Mouse (Mus musculus): ENCODE measurements around the gene Pum2. TPM values are rescaled to one million over a fixed set of nuclear protein-coding genes. Genes with fewer than 3 reads are reported as not detected.
A peak's percentile ranks its signal among the peaks of the same experiment; 100 is the strongest.
"Not testable (repeated sequence)": the region's sequence is repeated elsewhere in the genome, so short reads cannot be mapped to it uniquely, and the experiment has no call there.

The Pum2 gene
- polyA plus RNA-seq, 1 experiment from 2014 or later: 39.7 TPM

DNA sequence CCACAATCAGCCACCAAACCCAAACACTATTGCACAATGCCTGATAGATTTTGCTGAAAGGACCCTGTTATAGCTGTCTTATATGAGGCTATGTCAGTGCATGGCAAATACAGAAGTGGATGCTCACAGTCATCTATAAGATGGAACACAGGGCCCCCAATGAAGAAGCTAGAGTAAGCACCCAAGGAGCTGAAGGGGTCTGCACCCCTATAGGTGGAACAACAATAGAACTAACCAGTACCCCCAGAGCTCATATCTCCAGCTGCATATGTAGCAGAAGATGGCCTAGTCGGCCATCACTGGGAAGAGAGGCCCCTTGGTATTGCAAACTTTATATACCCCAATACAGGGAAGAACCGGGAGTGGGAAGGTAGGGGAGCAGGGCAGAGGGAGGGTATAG lies 33.7 kb upstream of the Pum2 start:
- not testable (repeated sequence) for ATAC-seq (ENCODE audit: insufficient number of reproducible peaks, insufficient read depth, low FRiP score, low read depth); H3K4me1 ChIP-seq (ENCODE audit: control insufficient read depth in 2 of 2, insufficient read depth in 2 of 2, low read length in 2 of 2); H3K9me3 ChIP-seq (ENCODE audit: control insufficient read depth, low read length); H3K27me3 ChIP-seq (ENCODE audit: control insufficient read depth, insufficient read depth, low read length); H3K36me3 ChIP-seq (ENCODE audit: control insufficient read depth, insufficient read depth, low read length); H3K27ac ChIP-seq (replicated peaks in 1 of 2; ENCODE audit: control insufficient read depth in 1 of 2, insufficient read depth in 1 of 2, low read depth in 2 of 2, low read length in 2 of 2)
- WGBS: 10% methylated on average over 2 of the region's 2 CpGs
- Histone ChIP-seq H3K9ac (ENCODE audit: low read length) (peak overlapping the region; percentile 51; the same call in 1 of the 2 replicates), H3K4me2 (ENCODE audit: low read length) (peak overlapping the region; percentile 67), H3K4me3 (ENCODE audit: control insufficient read depth in 1 of 2, insufficient read depth in 1 of 2, low read depth in 1 of 2, low read length in 2 of 2) (peak overlapping the region; percentile 40 to 68; a peak in 3 of 4 replicates)

DNA sequence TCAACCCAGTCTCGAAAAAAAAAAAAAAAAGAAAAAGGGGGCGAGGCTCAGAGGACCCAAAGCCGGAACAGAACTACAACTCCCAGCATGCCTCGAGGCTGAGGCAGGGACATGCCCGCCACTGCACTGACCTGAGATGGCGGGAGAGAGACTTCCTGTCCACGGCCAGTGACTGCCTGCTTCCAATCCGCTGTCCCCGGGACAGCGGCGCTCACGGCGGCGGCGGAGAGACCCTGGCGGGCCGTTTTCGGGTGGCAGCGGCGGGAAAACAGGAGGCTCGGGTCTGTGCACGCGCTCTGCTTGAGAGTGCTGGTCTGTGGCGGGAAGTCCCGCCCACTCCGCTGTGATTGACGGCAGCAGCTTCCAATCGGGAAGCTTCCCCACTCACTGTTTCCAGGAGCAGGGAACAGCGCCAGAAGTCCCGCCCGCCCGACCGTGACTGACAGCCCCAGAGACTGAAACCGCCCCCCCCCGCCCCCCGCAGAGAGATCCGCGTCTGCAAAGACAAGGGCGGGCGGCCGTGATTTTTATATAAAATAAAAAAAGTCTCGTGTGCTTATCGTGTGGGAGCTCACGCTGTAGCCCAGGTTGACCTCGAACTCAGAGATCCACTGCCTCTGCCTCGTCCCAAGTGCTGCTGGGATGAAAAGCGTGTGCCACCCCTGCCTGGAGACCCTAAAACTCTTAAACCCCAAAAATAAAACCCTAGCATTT lies 33.1 kb upstream of the Pum2 start:
- peak overlapping the region; percentile 69 for H3K4me2 ChIP-seq (ENCODE audit: low read length)
- no peaks in the 10 kb centered on the region for H3K27me3 ChIP-seq (ENCODE audit: control insufficient read depth, insufficient read depth, low read length)
- no peaks in the 10 kb centered on the region for H3K4me1 ChIP-seq (ENCODE audit: control insufficient read depth in 2 of 2, insufficient read depth in 2 of 2, low read length in 2 of 2)
- 0% methylated on average over 45 of the region's 47 CpGs for WGBS
- H3K9ac ChIP-seq (ENCODE audit: low read length): peak overlapping the region; percentile 84
- no peaks in the 10 kb centered on the region for H3K36me3 ChIP-seq (ENCODE audit: control insufficient read depth, insufficient read depth, low read length)
- H3K4me3 ChIP-seq (ENCODE audit: control insufficient read depth in 1 of 2, insufficient read depth in 1 of 2, low read depth in 1 of 2, low read length in 2 of 2): peak overlapping the region; percentile 68 to 73
- ATAC-seq (ENCODE audit: insufficient number of reproducible peaks, insufficient read depth, low FRiP score, low read depth): peak; percentile 98
- peak overlapping the region; percentile 89 to 92 for H3K27ac ChIP-seq (replicated peaks in 1 of 2; ENCODE audit: control insufficient read depth in 1 of 2, insufficient read depth in 1 of 2, low read depth in 2 of 2, low read length in 2 of 2)
- no peaks in the 10 kb centered on the region for H3K9me3 ChIP-seq (ENCODE audit: control insufficient read depth, low read length)

GRCm38 (mm10) chr12:8641425-8641735 lies 32.6 kb upstream of the Pum2 start:
- Histone ChIP-seq H3K4me2 (ENCODE audit: low read length) (peak overlapping the region; percentile 69), H3K9me3 (ENCODE audit: control insufficient read depth, low read length) (no peaks in the 10 kb centered on the region), H3K4me3 (ENCODE audit: control insufficient read depth in 1 of 2, insufficient read depth in 1 of 2, low read depth in 1 of 2, low read length in 2 of 2) (peak overlapping the region; percentile 68 to 73), H3K4me1 (ENCODE audit: control insufficient read depth in 2 of 2, insufficient read depth in 2 of 2, low read length in 2 of 2) (no peaks in the 10 kb centered on the region), H3K27ac (replicated peaks in 1 of 2; ENCODE audit: control insufficient read depth in 1 of 2, insufficient read depth in 1 of 2, low read depth in 2 of 2, low read length in 2 of 2) (0 out of 4 replicates have a peak overlapping the region, but pooled peaks of 1 of the 2 experiments have one; percentile 92), H3K36me3 (ENCODE audit: control insufficient read depth, insufficient read depth, low read length) (no peaks in the 10 kb centered on the region), H3K27me3 (ENCODE audit: control insufficient read depth, insufficient read depth, low read length) (no peaks in the 10 kb centered on the region), H3K9ac (ENCODE audit: low read length) (peak overlapping the region; percentile 84)
- WGBS: 6% methylated on average over 10 of the region's 10 CpGs
- no peak for ATAC-seq (ENCODE audit: insufficient number of reproducible peaks, insufficient read depth, low FRiP score, low read depth)

GRCm38 (mm10) chr12:8648211-8648610 lies 25.7 kb upstream of the Pum2 start:
- not testable (repeated sequence) for H3K4me1 ChIP-seq (ENCODE audit: control insufficient read depth in 2 of 2, insufficient read depth in 2 of 2, low read length in 2 of 2); H3K9me3 ChIP-seq (ENCODE audit: control insufficient read depth, low read length); H3K9ac ChIP-seq (ENCODE audit: low read length); ATAC-seq (ENCODE audit: insufficient number of reproducible peaks, insufficient read depth, low FRiP score, low read depth); H3K36me3 ChIP-seq (ENCODE audit: control insufficient read depth, insufficient read depth, low read length); H3K4me2 ChIP-seq (ENCODE audit: low read length); H3K27me3 ChIP-seq (ENCODE audit: control insufficient read depth, insufficient read depth, low read length); H3K27ac ChIP-seq (replicated peaks in 1 of 2; ENCODE audit: control insufficient read depth in 1 of 2, insufficient read depth in 1 of 2, low read depth in 2 of 2, low read length in 2 of 2); H3K4me3 ChIP-seq (ENCODE audit: control insufficient read depth in 1 of 2, insufficient read depth in 1 of 2, low read depth in 1 of 2, low read length in 2 of 2)
- WGBS: 41% methylated on average over 8 of the region's 8 CpGs

- H3K9ac ChIP-seq (ENCODE audit: low read length); H3K27me3 ChIP-seq (ENCODE audit: control insufficient read depth, insufficient read depth, low read length); H3K4me2 ChIP-seq (ENCODE audit: low read length); H3K9me3 ChIP-seq (ENCODE audit: control insufficient read depth, low read length); H3K4me1 ChIP-seq (ENCODE audit: control insufficient read depth in 2 of 2, insufficient read depth in 2 of 2, low read length in 2 of 2); H3K27ac ChIP-seq (replicated peaks in 1 of 2; ENCODE audit: control insufficient read depth in 1 of 2, insufficient read depth in 1 of 2, low read depth in 2 of 2, low read length in 2 of 2); H3K36me3 ChIP-seq (ENCODE audit: control insufficient read depth, insufficient read depth, low read length); ATAC-seq (ENCODE audit: insufficient number of reproducible peaks, insufficient read depth, low FRiP score, low read depth); H3K4me3 ChIP-seq (ENCODE audit: control insufficient read depth in 1 of 2, insufficient read depth in 1 of 2, low read depth in 1 of 2, low read length in 2 of 2): not testable (repeated sequence)
- WGBS: 64% methylated on average over 3 of the region's 3 CpGs
Measured at GRCm38 (mm10) chr12:8650027-8650426, 23.9 kb upstream of the Pum2 start.

- Histone ChIP-seq H3K4me1 (ENCODE audit: control insufficient read depth in 2 of 2, insufficient read depth in 2 of 2, low read length in 2 of 2) (peaks cover 8 to 10% of the 10 kb centered on the region in 2 experiments; a peak in 3 of 4 replicates), H3K4me2 (ENCODE audit: low read length) (no peak overlapping the region), H3K9ac (ENCODE audit: low read length) (no peak overlapping the region), H3K36me3 (ENCODE audit: control insufficient read depth, insufficient read depth, low read length) (no peaks in the 10 kb centered on the region), H3K27me3 (ENCODE audit: control insufficient read depth, insufficient read depth, low read length) (no peaks in the 10 kb centered on the region), H3K9me3 (ENCODE audit: control insufficient read depth, low read length) (no peaks in the 10 kb centered on the region), H3K4me3 (ENCODE audit: control insufficient read depth in 1 of 2, insufficient read depth in 1 of 2, low read depth in 1 of 2, low read length in 2 of 2) (no peak overlapping the region), H3K27ac (replicated peaks in 1 of 2; ENCODE audit: control insufficient read depth in 1 of 2, insufficient read depth in 1 of 2, low read depth in 2 of 2, low read length in 2 of 2) (no peak overlapping the region)
- ATAC-seq (ENCODE audit: insufficient number of reproducible peaks, insufficient read depth, low FRiP score, low read depth): no peak
- 70% methylated on average over 4 of the region's 4 CpGs for WGBS
Measured at GRCm38 (mm10) chr12:8656596-8656995, 17.3 kb upstream of the Pum2 start.

GRCm38 (mm10) chr12:8657116-8657515 lies 16.8 kb upstream of the Pum2 start:
- no peak for ATAC-seq (ENCODE audit: insufficient number of reproducible peaks, insufficient read depth, low FRiP score, low read depth)

More at GRCm38 (mm10) chr12:8657116-8657515, 16.8 kb upstream of the Pum2 start:
- Histone ChIP-seq H3K4me2 (ENCODE audit: low read length) (no peak overlapping the region), H3K4me3 (ENCODE audit: control insufficient read depth in 1 of 2, insufficient read depth in 1 of 2, low read depth in 1 of 2, low read length in 2 of 2) (no peak overlapping the region), H3K9me3 (ENCODE audit: control insufficient read depth, low read length) (no peaks in the 10 kb centered on the region), H3K27ac (replicated peaks in 1 of 2; ENCODE audit: control insufficient read depth in 1 of 2, insufficient read depth in 1 of 2, low read depth in 2 of 2, low read length in 2 of 2) (no peak overlapping the region), H3K27me3 (ENCODE audit: control insufficient read depth, insufficient read depth, low read length) (no peaks in the 10 kb centered on the region), H3K9ac (ENCODE audit: low read length) (no peak overlapping the region), H3K36me3 (ENCODE audit: control insufficient read depth, insufficient read depth, low read length) (no peaks in the 10 kb centered on the region), H3K4me1 (ENCODE audit: control insufficient read depth in 2 of 2, insufficient read depth in 2 of 2, low read length in 2 of 2) (peaks cover 8 to 10% of the 10 kb centered on the region in 2 experiments; a peak in 3 of 4 replicates)
- WGBS: 61% methylated on average over 10 of the region's 10 CpGs
